Mouse (Mus musculus) midbrain, embryonic 16.5 days (tissue): ENCODE measurements at regions not wholly inside any gene's neighbourhood (a gene's known extent, or its start where the extent isn't known, plus 50 kb on each side); places are given as distances from the start of the nearest gene placed in this dataset.

Experiments
- ATAC-seq: fragments of 200-750 bp; cut with Nextera tagmentation; 2 replicates; pipeline ENCODE4 v1.8.0; 2017; ENCODE audit warnings: moderate TSS enrichment
- H3K27ac ChIP-seq: fragments of 300-500 bp; sonication (generic); 2 replicates; pipeline ENCODE4 v1.5.1; 2014; ENCODE audit warnings: mild to moderate bottlenecking, low read length, mixed read lengths
- H3K27me3 ChIP-seq: fragments of 300-500 bp; sonication (generic); 2 replicates; pipeline ENCODE4 v1.6.1; 2014; ENCODE audit warnings: low read depth, low read length, mixed read lengths; ENCODE audit not compliant: control insufficient read depth, insufficient read depth
- H3K36me3 ChIP-seq: fragments of 300-500 bp; sonication (generic); 2 replicates; pipeline ENCODE4 v1.6.1; 2014; ENCODE audit warnings: mild to moderate bottlenecking, low read length, moderate library complexity, mixed read lengths; ENCODE audit not compliant: control insufficient read depth, insufficient read depth
- H3K4me1 ChIP-seq: fragments of 300-500 bp; sonication (generic); 2 replicates; pipeline ENCODE4 v1.6.1; 2014; ENCODE audit warnings: mild to moderate bottlenecking, low read length, mixed read lengths; ENCODE audit not compliant: control insufficient read depth, insufficient read depth
- H3K4me2 ChIP-seq: fragments of 300-500 bp; sonication (generic); 2 replicates; pipeline ENCODE4 v1.6.1; 2014; ENCODE audit warnings: mild to moderate bottlenecking, low read length, mixed read lengths
- H3K4me3 ChIP-seq: fragments of 300-500 bp; sonication (generic); 2 replicates; pipeline ENCODE4 v1.5.1; 2014; ENCODE audit warnings: low read depth, mild to moderate bottlenecking, low read length, moderate library complexity, mixed read lengths
- H3K9ac ChIP-seq: fragments of 300-500 bp; sonication (generic); 2 replicates; pipeline ENCODE4 v1.6.1; 2014; ENCODE audit warnings: low read depth, low read length, mixed read lengths
- H3K9me3 ChIP-seq: fragments of 300-500 bp; sonication (generic); replicated peaks from 2 replicates; pipeline ENCODE4 v1.6.1; 2014; ENCODE audit warnings: mild to moderate bottlenecking, low read length, mixed read lengths; ENCODE audit not compliant: control insufficient read depth, poor library complexity, severe bottlenecking
- WGBS: fragments of 180-500 bp; shearing (Covaris S2); extraction: QIAGEN DNeasy Blood & Tissue Kit; methylation state at CpG from one replicate; pipeline ENCODE4 v1.1.7; 2014; 5-methylcytosine and 5-hydroxymethylcytosine counted together

DNA sequence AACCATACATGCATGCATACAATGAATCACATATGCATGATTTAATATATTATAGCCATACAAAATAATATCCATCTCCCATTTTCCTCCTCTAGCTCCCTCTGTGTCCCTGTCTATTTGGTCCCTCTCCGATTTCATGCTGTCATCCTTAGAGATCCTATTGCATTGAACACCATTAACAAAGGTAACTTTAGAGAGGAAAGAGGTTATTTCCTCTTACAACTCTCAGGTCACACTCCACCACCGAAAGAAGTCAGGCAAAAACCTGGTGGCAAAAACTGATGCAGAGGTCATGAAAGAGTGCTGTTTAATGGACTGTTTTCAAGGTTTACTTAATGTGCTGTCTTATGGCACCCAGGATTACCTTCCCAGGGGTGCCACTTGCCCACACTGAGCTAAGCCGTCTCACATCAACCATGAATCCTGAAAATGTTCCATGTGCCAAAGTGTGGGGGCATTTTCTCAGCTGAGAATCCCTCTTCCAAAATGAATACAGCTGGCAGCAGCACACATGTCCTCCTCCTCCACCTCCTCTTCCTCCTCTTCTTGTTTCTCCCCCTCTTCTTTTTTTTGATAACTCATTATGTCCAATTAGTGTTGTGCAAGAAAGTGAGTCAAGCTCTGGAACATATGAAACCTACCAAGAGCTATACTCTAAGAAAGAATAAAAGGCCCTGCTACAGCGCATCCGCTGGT, 212.4 kb downstream of the Efhb start:
- 92% methylated on average over 5 of the region's 5 CpGs for WGBS
- Histone ChIP-seq H3K4me1 (peaks cover 11% of the 10 kb centered on the region), H3K4me3 (no peak overlapping the region), H3K36me3 (no peaks in the 10 kb centered on the region), H3K9me3 (no peaks in the 10 kb centered on the region), H3K27ac (no peak overlapping the region), H3K27me3 (no peaks in the 10 kb centered on the region), H3K4me2 (no peak overlapping the region), H3K9ac (no peak overlapping the region)
- no peak for ATAC-seq

DNA sequence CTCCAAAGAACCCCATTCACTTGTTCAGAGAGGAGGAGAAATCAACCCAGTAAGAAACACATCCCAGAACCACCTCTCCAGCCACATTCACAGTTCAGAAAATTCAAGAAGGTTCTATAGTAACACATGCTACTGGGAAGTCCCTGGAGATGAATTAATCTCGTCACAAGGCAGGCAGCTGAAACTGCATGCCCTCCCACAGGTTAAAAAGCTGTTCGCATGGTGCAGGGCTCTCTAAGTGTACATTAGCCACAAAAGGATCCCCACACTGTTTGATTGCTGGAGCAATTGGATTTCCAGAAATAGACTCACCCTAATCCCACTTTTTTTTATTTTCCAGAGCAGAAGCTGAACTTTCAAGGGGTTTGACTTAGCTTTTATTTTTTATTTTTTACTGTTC, 214.6 kb downstream of the Efhb start:
- Histone ChIP-seq H3K4me3 (no peak overlapping the region), H3K9me3 (no peaks in the 10 kb centered on the region), H3K27ac (peak overlapping the region; percentile 55), H3K4me2 (no peak overlapping the region), H3K4me1 (peaks cover 11% of the 10 kb centered on the region), H3K27me3 (no peaks in the 10 kb centered on the region), H3K36me3 (no peaks in the 10 kb centered on the region), H3K9ac (no peak overlapping the region)
- ATAC-seq: peak; percentile 39; the same call in 1 of the 2 replicates
- whole genome bisulfite sequencing: 26% methylated on average over 2 of the region's 2 CpGs

DNA sequence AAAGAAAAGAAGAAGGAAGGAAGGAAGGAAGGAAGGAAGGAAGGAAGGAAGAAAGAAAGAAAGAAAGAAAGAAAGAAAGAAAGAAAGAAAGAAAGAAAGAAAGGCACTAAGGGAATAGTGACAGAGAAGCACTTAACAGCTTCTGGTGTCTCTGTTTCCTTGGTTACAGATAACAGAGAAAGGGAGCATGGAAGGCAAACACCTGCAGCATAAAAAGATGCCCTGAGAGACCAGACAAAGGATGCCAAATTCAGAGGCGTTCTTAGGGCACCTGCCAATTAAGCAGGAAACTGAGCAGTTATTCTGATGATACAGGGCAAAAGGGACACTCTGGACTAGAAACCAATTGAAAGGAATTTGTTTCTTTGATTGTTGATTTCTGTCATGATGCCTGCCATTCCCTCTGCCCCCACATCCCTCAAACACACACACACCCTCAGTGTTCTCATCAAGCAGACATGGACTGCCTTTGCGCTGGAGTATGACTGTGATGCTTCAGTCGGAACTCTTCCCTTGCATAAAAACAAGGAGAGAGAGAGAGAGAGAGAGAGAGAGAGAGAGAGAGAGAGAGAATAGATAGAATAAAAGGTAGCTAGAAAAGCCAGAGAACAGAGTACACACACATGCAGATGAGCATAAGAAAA, 215.4 kb downstream of the Efhb start:
- Histone ChIP-seq H3K9ac (no peak overlapping the region), H3K4me1 (peaks cover 11% of the 10 kb centered on the region), H3K27ac (peak overlapping the region; percentile 55), H3K4me3 (no peak overlapping the region), H3K36me3 (no peaks in the 10 kb centered on the region), H3K27me3 (no peaks in the 10 kb centered on the region), H3K9me3 (no peaks in the 10 kb centered on the region), H3K4me2 (no peak overlapping the region)
- peak; percentile 87 for ATAC-seq
- 36% methylated on average over 3 of the region's 3 CpGs for WGBS

DNA sequence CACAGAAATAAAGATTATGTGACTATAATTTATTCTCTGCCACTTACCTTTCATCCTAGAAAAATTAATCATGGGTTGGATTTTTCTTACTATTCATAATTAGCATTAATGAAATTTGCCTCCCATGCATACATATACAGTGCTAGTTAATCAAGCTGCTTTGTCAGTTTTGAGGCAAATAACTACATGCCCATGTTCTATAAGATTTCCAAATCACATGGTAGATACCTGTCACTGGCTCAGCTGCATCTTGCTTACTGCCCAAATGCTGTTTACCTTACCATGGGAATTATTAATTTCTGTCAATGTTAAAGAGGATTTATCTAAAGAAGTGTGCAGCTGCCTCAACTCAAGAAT, 252.7 kb downstream of the Efhb start:
- H3K27ac ChIP-seq: peak overlapping the region; percentile 5; the same call in 1 of the 2 replicates
- no peak; the same call in 1 of the 2 replicates for ATAC-seq

GRCm38 (mm10) chr17:53209720-53210415, 253.3 kb downstream of the Efhb start:
- Histone ChIP-seq H3K4me1 (peaks cover 3% of the 10 kb centered on the region; the same call in 1 of the 2 replicates), H3K27ac (no peak overlapping the region), H3K9me3 (no peaks in the 10 kb centered on the region), H3K27me3 (no peaks in the 10 kb centered on the region), H3K4me2 (no peak overlapping the region), H3K36me3 (no peaks in the 10 kb centered on the region), H3K4me3 (no peak overlapping the region), H3K9ac (no peak overlapping the region)
- ATAC-seq: peak; percentile 72
- 17% methylated on average over 7 of the region's 7 CpGs for WGBS

More for the DNA sequence above, 252.7 kb downstream of the Efhb start:
- Histone ChIP-seq H3K9me3 (no peaks in the 10 kb centered on the region), H3K36me3 (no peaks in the 10 kb centered on the region), H3K9ac (no peak overlapping the region), H3K27me3 (no peaks in the 10 kb centered on the region), H3K4me2 (no peak overlapping the region), H3K4me1 (peaks cover 3% of the 10 kb centered on the region; the same call in 1 of the 2 replicates), H3K4me3 (no peak overlapping the region)
